Mouse (Mus musculus) lung, adult 2 months (tissue): ENCODE results near the gene Fetub.

Source experiments
- CTCF ChIP-seq: fragments of 200-500 bp; IDR thresholded peaks from 2 replicates; pipeline ENCODE4 v1.5.1; 2011; ENCODE audit warnings: mild to moderate bottlenecking, low read length, control low read depth; ENCODE audit not compliant: insufficient read depth
- POLR2A ChIP-seq: fragments of 200-500 bp; IDR thresholded peaks from 2 replicates; pipeline ENCODE4 v1.6.1; 2011; ENCODE audit warnings: low read depth, mild to moderate bottlenecking, control low read depth, low read length, borderline replicate concordance; ENCODE audit errors: extremely low read depth

DNA sequence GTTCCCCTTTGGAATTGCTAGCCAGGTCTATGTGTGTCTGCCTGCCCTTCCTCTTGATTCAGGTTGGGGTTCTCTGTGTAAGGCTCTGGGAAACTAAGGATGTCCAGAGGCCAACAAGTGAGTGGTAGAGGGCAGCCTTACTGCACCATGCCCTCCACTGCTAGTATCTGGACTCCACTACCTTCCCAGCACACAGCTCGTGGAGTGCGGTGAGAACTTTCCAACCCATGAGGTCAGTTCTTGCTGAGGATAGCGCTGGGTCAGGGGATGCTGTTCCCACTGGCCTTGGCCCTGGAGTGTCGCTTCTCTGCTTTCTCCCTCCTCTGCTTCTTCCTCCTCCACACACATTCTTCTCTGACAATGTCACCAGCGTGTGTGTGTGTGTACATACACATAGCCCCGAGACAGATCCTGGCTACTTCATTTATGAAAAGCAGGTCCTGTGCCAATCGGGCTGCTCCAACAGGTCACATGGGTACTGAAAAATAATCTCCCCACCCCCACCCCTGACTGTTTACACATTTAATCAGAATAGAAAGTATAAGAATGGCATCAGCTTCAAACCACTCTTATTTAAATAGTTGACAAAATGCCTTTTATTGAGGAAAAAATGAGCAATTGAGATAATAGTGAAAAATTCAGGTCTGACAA lies 38.1 kb upstream of the Fetub start:
- no peak for TF ChIP-seq CTCF
- TF ChIP-seq POLR2A, result no peak
